Comparison of ENCODE assay signal across 8 mouse cellular contexts in genomic region chr12:99627898-99628231, GRCm38 (mm10).
DNase-seq lines count a peak whose midpoint lies in the region; ATAC-seq and TF ChIP-seq lines count a peak whose summit lies in the region.

No protein-coding gene starts in this region.

- peaks cover 20% of the 10 kb centered on the region for H3K4me1 ChIP-seq in embryonic facial prominence, embryonic 10.5 days
- H3K4me1 ChIP-seq in heart, embryonic 11.5 days (ENCODE audit: control insufficient read depth, insufficient read depth, low read length), result peaks cover 2% of the 10 kb centered on the region; the same call in 1 of the 2 replicates
- peaks cover 6% of the 10 kb centered on the region; the same call in 1 of the 2 replicates for H3K4me1 ChIP-seq in kidney, embryonic 16.5 days (ENCODE audit: insufficient read depth, low read length)
- H3K4me1 ChIP-seq in midbrain, postnatal 0 days (ENCODE audit: insufficient read depth, low read length), result peaks cover 4% of the 10 kb centered on the region; the same call in 1 of the 2 replicates

- under 1% methylated on average over 30 of the region's 30 CpGs for WGBS in embryonic facial prominence, embryonic 10.5 days
- WGBS in heart, embryonic 11.5 days (ENCODE audit: insufficient replicate concordance), result under 1% methylated on average over 23 of the region's 30 CpGs
- WGBS in kidney, embryonic 16.5 days, result 0% methylated on average over 24 of the region's 30 CpGs
- WGBS in midbrain, postnatal 0 days, result under 1% methylated on average over 30 of the region's 30 CpGs

- H3K27ac ChIP-seq in embryonic facial prominence, embryonic 10.5 days (replicated peaks), result peak overlapping the region; percentile 83
- H3K27ac ChIP-seq in heart, embryonic 11.5 days (ENCODE audit: low read depth, low read length), result no peak overlapping the region
- H3K27ac ChIP-seq in kidney, embryonic 16.5 days (ENCODE audit: low read length), result no peak overlapping the region
- H3K27ac ChIP-seq in midbrain, postnatal 0 days (ENCODE audit: low read depth, low read length), result peak overlapping the region; percentile 82

- DNase-seq in 3T3-L1 (ENCODE audit: low read depth, low spot score) (peak; percentile 81), liver (peak; percentile 80)
- DNase-seq in adrenal gland, postnatal 14 days, result peak; percentile 94
- peak; percentile 94 for DNase-seq in embryonic facial prominence, embryonic 10.5 days (ENCODE audit: low spot score)
- DNase-seq in midbrain, postnatal 0 days (ENCODE audit: low spot score), result peak; percentile 96
- peak; percentile 67 to 91 for DNase-seq in spleen, postnatal 10 days (ENCODE audit: low spot score in 2 of 2)

- H3K9ac ChIP-seq in heart, embryonic 11.5 days (ENCODE audit: low read depth, low read length), result peak overlapping the region; percentile 56
- peak overlapping the region; percentile 62 for H3K9ac ChIP-seq in kidney, embryonic 16.5 days (replicated peaks; ENCODE audit: low read length)
- H3K9ac ChIP-seq in midbrain, postnatal 0 days (replicated peaks; ENCODE audit: low read length, poor library complexity, severe bottlenecking), result peak overlapping the region; percentile 65

- H3K27me3 ChIP-seq in embryonic facial prominence, embryonic 10.5 days (replicated peaks; ENCODE audit: low read depth, poor library complexity, severe bottlenecking), result peaks cover 11% of the 10 kb centered on the region; the same call in 1 of the 2 replicates
- H3K27me3 ChIP-seq in heart, embryonic 11.5 days (ENCODE audit: control insufficient read depth, insufficient read depth, low read length), result no peaks in the 10 kb centered on the region
- no peaks in the 10 kb centered on the region for H3K27me3 ChIP-seq in kidney, embryonic 16.5 days (ENCODE audit: insufficient read depth, low read length)
- H3K27me3 ChIP-seq in midbrain, postnatal 0 days (ENCODE audit: insufficient read depth, low read length), result no peaks in the 10 kb centered on the region

- H3K4me2 ChIP-seq in heart, embryonic 11.5 days, result peak overlapping the region; percentile 72
- peak overlapping the region; percentile 84 for H3K4me2 ChIP-seq in kidney, embryonic 16.5 days (replicated peaks; ENCODE audit: low read depth, low read length)
- peak overlapping the region; percentile 61 for H3K4me2 ChIP-seq in midbrain, postnatal 0 days (ENCODE audit: low read depth, low read length, poor library complexity, severe bottlenecking)

- no peaks in the 10 kb centered on the region for H3K36me3 ChIP-seq in embryonic facial prominence, embryonic 10.5 days (replicated peaks)
- H3K36me3 ChIP-seq in heart, embryonic 11.5 days (ENCODE audit: control insufficient read depth, insufficient read depth, low read length), result no peaks in the 10 kb centered on the region
- H3K36me3 ChIP-seq in kidney, embryonic 16.5 days (ENCODE audit: insufficient read depth, low read length), result no peaks in the 10 kb centered on the region
- H3K36me3 ChIP-seq in midbrain, postnatal 0 days (ENCODE audit: insufficient read depth, low read length), result no peaks in the 10 kb centered on the region

- no peak for TF ChIP-seq CTCF in midbrain, postnatal 0 days (IDR thresholded peaks at IDR 0.05)

- peak overlapping the region; percentile 77 for H3K4me3 ChIP-seq in embryonic facial prominence, embryonic 10.5 days
- H3K4me3 ChIP-seq in heart, embryonic 11.5 days (ENCODE audit: low read depth, low read length), result peak overlapping the region; percentile 65
- H3K4me3 ChIP-seq in kidney, embryonic 16.5 days (ENCODE audit: low read length), result peak overlapping the region; percentile 72
- H3K4me3 ChIP-seq in midbrain, postnatal 0 days (ENCODE audit: low read depth, low read length), result peak overlapping the region; percentile 49

- H3K9me3 ChIP-seq in embryonic facial prominence, embryonic 10.5 days, result no peaks in the 10 kb centered on the region
- no peaks in the 10 kb centered on the region for H3K9me3 ChIP-seq in heart, embryonic 11.5 days (replicated peaks; ENCODE audit: control insufficient read depth, low read length)
- H3K9me3 ChIP-seq in kidney, embryonic 16.5 days (ENCODE audit: low read length), result no peaks in the 10 kb centered on the region
- no peaks in the 10 kb centered on the region for H3K9me3 ChIP-seq in midbrain, postnatal 0 days (ENCODE audit: low read length)

- ATAC-seq in heart, embryonic 11.5 days (replicated peaks; ENCODE audit: insufficient number of reproducible peaks, low FRiP score, low TSS enrichment), result peak; percentile 84
- ATAC-seq in kidney, embryonic 16.5 days (ENCODE audit: low FRiP score, low TSS enrichment), result peak; percentile 96
- ATAC-seq in midbrain, postnatal 0 days (ENCODE audit: low FRiP score), result peak; percentile 95

Comparison
In these comparisons a context has a peak if more than half of its experiments do, and no peak if none do; other contexts are left out.
1. H3K27ac ChIP-seq: peak in embryonic facial prominence, embryonic 10.5 days (single experiment) and midbrain, postnatal 0 days (single experiment); none in heart, embryonic 11.5 days (single experiment) and kidney, embryonic 16.5 days (single experiment).
2. Peak in every context shown above with its lines, with median percentiles within 50 percentile points of each other: DNase-seq, H3K4me3 ChIP-seq, ATAC-seq, H3K4me2 ChIP-seq and H3K9ac ChIP-seq.